Mouse (Mus musculus): ENCODE data around the gene Spef1. TPM values are rescaled to one million over a fixed set of nuclear protein-coding genes. Genes with fewer than 3 reads are reported as not detected.

Gene Spef1
- total and polyA plus RNA-seq, 2 experiments from 2014 or later, result 9.7 to 26.2 TPM

DNA sequence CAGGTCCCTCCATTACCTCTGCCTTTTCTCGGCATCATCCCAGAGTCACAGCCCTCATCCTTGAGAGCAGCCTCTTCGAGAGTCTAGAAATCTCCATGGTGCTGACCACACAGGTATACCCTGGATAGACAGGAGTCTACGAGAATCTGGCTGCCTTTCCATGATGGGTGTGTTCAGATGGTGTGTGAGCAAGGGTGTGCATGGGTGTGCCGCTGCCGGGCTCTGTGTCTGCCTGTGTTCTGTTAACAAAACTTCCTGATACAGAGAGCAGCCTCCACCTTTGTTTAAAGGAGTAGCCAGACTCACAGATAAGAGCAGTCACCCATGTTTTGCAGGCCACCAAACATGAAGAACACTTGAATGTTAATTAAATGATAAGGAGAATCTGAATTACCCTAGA is 57.2 kb downstream of the Spef1 start:
- ATAC-seq, result no peak
- TF ChIP-seq CTCF (IDR thresholded peaks at IDR 0.05; ENCODE audit: low read depth), result no peak
- H3K27ac ChIP-seq (ENCODE audit: low read depth, low read length), result no peak overlapping the region
- no peaks in the 10 kb centered on the region for H3K27me3 ChIP-seq (ENCODE audit: insufficient read depth, low read length)
- no peak overlapping the region for H3K9ac ChIP-seq
- H3K4me1 ChIP-seq (ENCODE audit: insufficient read depth), result no peaks in the 10 kb centered on the region
- H3K4me2 ChIP-seq (ENCODE audit: low read depth), result no peak overlapping the region
- DNase-seq, result no peak
- no peaks in the 10 kb centered on the region for H3K9me3 ChIP-seq (ENCODE audit: low read length)
- no peak overlapping the region for H3K4me3 ChIP-seq (ENCODE audit: low read depth, low read length)
- WGBS, result 84% methylated on average over 5 of the region's 5 CpGs
- H3K36me3 ChIP-seq (ENCODE audit: insufficient read depth), result no peaks in the 10 kb centered on the region

DNA sequence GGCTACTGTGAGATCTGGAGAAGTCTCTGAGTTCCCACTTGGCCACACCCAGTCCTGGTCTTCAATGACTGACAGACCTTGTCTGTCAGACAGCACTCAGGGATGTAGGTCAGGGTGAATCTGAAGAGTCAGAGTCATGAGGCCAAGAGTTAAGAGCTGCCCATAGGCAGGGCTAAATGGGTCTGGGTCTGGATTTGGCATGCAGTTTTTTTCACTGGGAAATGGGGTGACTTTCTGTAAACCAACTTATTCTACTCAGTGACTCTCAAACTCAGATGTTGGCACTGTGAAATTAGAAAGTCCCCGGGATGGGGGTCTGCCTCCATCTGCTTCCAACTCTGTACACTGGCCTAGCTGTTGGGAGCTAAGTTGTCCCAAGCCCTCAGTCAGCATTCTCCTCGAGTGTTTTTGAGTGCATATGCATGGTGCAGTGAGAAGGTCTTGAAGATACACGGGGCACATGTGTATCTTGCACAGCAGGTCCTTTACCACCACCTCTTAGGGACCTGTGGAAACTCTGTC is 58.4 kb downstream of the Spef1 start:
- H3K27me3 ChIP-seq (ENCODE audit: insufficient read depth, low read length), result no peaks in the 10 kb centered on the region
- H3K4me1 ChIP-seq (ENCODE audit: insufficient read depth), result no peaks in the 10 kb centered on the region
- no peak overlapping the region for H3K9ac ChIP-seq
- no peaks in the 10 kb centered on the region for H3K9me3 ChIP-seq (ENCODE audit: low read length)
- H3K36me3 ChIP-seq (ENCODE audit: insufficient read depth), result no peaks in the 10 kb centered on the region
- H3K4me2 ChIP-seq (ENCODE audit: low read depth), result no peak overlapping the region
- ATAC-seq, result no peak
- no peak for TF ChIP-seq CTCF (IDR thresholded peaks at IDR 0.05; ENCODE audit: low read depth)
- WGBS, result 80% methylated on average over 3 of the region's 3 CpGs
- DNase-seq, result no peak
- H3K4me3 ChIP-seq (ENCODE audit: low read depth, low read length), result no peak overlapping the region
- no peak overlapping the region for H3K27ac ChIP-seq (ENCODE audit: low read depth, low read length)

DNA sequence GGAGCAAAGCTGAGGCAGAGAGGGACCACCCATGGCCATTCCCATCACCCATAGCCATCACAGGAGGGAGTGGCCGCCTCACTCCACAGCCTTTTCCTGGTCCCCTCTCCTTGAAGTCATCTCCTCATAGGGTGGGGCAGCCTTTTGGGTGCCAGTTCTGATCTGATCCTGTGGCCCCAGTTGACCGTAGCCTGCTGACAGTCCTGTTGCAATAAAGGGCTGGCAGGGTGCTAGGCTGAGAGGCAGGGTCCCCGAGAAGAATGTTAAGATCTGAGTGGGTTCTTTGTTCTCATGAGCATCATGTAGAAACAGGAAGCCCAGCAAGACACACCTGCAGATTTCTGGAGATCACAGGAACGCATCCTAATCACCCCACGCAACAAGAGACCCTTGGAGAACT is 58.9 kb downstream of the Spef1 start:
- H3K4me2 ChIP-seq (ENCODE audit: low read depth), result peak overlapping the region; percentile 59; the same call in 1 of the 2 replicates
- no peak for TF ChIP-seq CTCF (IDR thresholded peaks at IDR 0.05; ENCODE audit: low read depth)
- H3K4me3 ChIP-seq (ENCODE audit: low read depth, low read length), result no peak overlapping the region
- H3K27me3 ChIP-seq (ENCODE audit: insufficient read depth, low read length), result no peaks in the 10 kb centered on the region
- H3K27ac ChIP-seq (ENCODE audit: low read depth, low read length), result no peak overlapping the region
- H3K36me3 ChIP-seq (ENCODE audit: insufficient read depth), result no peaks in the 10 kb centered on the region
- 89% methylated on average over 5 of the region's 5 CpGs for WGBS
- H3K4me1 ChIP-seq (ENCODE audit: insufficient read depth), result no peaks in the 10 kb centered on the region
- H3K9me3 ChIP-seq (ENCODE audit: low read length), result no peaks in the 10 kb centered on the region
- ATAC-seq, result no peak
- DNase-seq, result no peak
- no peak overlapping the region for H3K9ac ChIP-seq

- Histone ChIP-seq H3K9me3 (ENCODE audit: low read length) (no peaks in the 10 kb centered on the region), H3K4me2 (ENCODE audit: low read depth) (peak within 1 kb of the TSS; percentile 59), H3K4me3 (ENCODE audit: low read depth, low read length) (peak within 1 kb of the TSS; percentile 27), H3K36me3 (ENCODE audit: insufficient read depth) (no peaks in the 10 kb centered on the region), H3K27ac (ENCODE audit: low read depth, low read length) (no peak within 1 kb of the TSS), H3K9ac (peak within 1 kb of the TSS; percentile 51), H3K27me3 (ENCODE audit: insufficient read depth, low read length) (no peaks in the 10 kb centered on the region), H3K4me1 (ENCODE audit: insufficient read depth) (no peaks in the 10 kb centered on the region)
- no peak for DNase-seq
- no peak for TF ChIP-seq CTCF (IDR thresholded peaks at IDR 0.05; ENCODE audit: low read depth)
- peak; percentile 62 for ATAC-seq
- 3% methylated on average over 28 of the region's 28 CpGs for WGBS
Observed at GRCm38 (mm10) chr2:131127161-131127730, 59.8 kb downstream of the Spef1 start, which contains the start of gene Hspa12b. TSS of gene Hspa12b (plus strand) at chr2:131127280.

DNA sequence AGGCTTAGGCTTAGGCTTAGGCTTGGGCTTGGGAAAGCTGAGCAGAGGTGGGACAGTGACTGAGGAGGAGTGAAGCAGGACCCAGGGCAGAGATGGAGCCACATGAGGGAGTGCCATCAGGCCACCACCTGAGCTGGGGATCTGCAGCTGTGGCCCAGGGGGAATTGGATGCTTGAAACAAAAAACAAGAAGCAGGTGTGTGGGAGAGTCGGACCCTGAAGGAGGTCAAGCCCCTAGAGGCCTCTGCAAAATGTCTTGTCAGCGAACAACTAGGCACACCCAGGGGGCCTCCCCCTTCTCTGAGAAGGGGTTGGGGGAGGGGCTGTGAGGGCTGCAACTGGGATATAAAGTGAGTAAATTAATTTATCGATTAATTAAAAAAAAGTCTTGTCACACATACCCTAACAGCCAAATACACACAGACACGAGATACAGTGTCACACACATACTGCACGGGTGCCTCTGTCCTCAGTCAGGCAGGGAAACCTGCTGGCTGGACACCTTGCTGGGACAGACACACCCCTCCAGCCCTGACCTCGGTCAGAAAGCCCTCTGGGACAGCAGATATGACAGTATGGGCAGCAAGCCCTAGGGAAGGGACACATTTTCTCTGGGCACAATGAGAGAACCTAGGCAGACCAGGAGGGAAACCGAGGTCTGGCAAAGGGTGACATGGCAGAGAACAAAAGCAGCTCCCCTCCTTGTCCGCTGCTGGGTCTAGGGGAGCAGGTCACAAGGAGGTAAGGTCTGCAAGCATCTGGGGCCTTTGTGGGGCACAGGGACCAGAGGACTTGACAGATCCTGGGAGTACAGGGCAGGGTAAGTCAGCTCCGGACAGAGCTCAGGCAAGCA is 60.9 kb downstream of the Spef1 start:
- Histone ChIP-seq H3K4me1 (ENCODE audit: insufficient read depth) (no peaks in the 10 kb centered on the region), H3K27ac (ENCODE audit: low read depth, low read length) (no peak overlapping the region), H3K27me3 (ENCODE audit: insufficient read depth, low read length) (no peaks in the 10 kb centered on the region), H3K4me3 (ENCODE audit: low read depth, low read length) (no peak overlapping the region), H3K36me3 (ENCODE audit: insufficient read depth) (no peaks in the 10 kb centered on the region), H3K9me3 (ENCODE audit: low read length) (no peaks in the 10 kb centered on the region), H3K9ac (no peak overlapping the region), H3K4me2 (ENCODE audit: low read depth) (no peak overlapping the region)
- TF ChIP-seq CTCF (IDR thresholded peaks at IDR 0.05; ENCODE audit: low read depth), result no peak
- no peak for ATAC-seq
- WGBS, result 52% methylated on average over 9 of the region's 9 CpGs
- no peak for DNase-seq

- DNase-seq, result no peak
- ATAC-seq, result no peak
- 91% methylated on average over 9 of the region's 9 CpGs for WGBS
- Histone ChIP-seq H3K9ac (no peak overlapping the region), H3K27me3 (ENCODE audit: insufficient read depth, low read length) (no peaks in the 10 kb centered on the region), H3K4me2 (ENCODE audit: low read depth) (no peak overlapping the region), H3K4me3 (ENCODE audit: low read depth, low read length) (no peak overlapping the region), H3K4me1 (ENCODE audit: insufficient read depth) (no peaks in the 10 kb centered on the region), H3K27ac (ENCODE audit: low read depth, low read length) (no peak overlapping the region), H3K36me3 (ENCODE audit: insufficient read depth) (no peaks in the 10 kb centered on the region), H3K9me3 (ENCODE audit: low read length) (no peaks in the 10 kb centered on the region)
- no peak for TF ChIP-seq CTCF (IDR thresholded peaks at IDR 0.05; ENCODE audit: low read depth)
Observed at GRCm38 (mm10) chr2:131125157-131125963, 61.7 kb downstream of the Spef1 start.
